Mouse (Mus musculus): ENCODE results near the gene Cdc7. TPM values are rescaled to one million over a fixed set of nuclear protein-coding genes. Genes with fewer than 3 reads are reported as not detected.

Cdc7 gene
- total RNA-seq, 2 experiments from 2014 or later, result 0.39 to 0.60 TPM

- DNase-seq, result peak in 1 of 2 experiments; percentile 25
- intact Hi-C loops (cut with DNase I), result no loop called here
Measured at GRCm38 (mm10) chr5:107020366-107020765, 56.2 kb downstream of the Cdc7 start.

DNA sequence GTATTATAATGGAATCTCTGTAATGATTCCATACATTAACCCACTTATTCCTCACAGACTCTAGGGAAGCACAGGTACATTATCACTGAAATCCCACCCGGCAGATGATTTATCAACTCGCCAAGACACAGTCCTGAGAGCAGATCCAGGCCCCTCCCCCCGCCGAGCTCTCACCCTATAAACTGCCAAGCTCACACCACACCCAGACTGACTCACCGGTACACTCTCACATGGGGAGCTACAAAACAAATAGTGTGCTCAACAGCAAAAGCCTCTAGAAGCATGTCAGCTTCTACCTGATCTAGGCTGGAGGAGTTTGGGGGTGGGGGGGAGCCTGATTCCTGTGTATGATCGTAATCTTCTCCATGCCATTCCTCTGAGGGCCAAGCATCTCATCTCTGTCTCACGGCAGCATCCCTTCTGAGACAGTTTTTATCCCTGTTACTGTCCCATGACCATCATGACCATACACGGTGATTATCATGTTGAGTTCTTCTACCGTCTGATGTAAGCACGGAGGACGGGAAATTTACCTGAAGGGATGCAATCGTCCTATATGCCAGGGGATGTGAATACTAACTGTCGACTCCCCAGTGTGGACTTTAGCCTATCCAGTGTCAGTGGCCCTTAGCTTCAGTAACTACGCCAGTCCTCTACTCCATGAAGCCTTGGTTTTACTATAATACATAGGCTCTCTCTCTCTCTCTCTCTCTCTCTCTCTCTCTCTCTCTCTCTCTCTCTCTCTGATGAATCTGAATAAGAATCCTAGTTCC lies 57.4 kb downstream of the Cdc7 start:
- intact Hi-C loops (cut with DNase I), result no loop called here
- no peak for DNase-seq

GRCm38 (mm10) chr5:107022064-107022428 lies 57.9 kb downstream of the Cdc7 start:
- DNase-seq, result no peak
- intact Hi-C loops (cut with DNase I), result no loop called here

- DNase-seq, result no peak
- intact Hi-C loops (cut with DNase I), result loop anchor here (2.0 kb wide), 1 partner anchor 57 kb away; no protein-coding TSS in a partner anchor
Measured at GRCm38 (mm10) chr5:107023951-107024350, 59.8 kb downstream of the Cdc7 start.

GRCm38 (mm10) chr5:107025371-107025770 lies 61.2 kb downstream of the Cdc7 start:
- DNase-seq, result no peak
- intact Hi-C loops (cut with DNase I), result loop anchor here (2.0 kb wide), 1 partner anchor 55 kb away; no protein-coding TSS in a partner anchor

DNA sequence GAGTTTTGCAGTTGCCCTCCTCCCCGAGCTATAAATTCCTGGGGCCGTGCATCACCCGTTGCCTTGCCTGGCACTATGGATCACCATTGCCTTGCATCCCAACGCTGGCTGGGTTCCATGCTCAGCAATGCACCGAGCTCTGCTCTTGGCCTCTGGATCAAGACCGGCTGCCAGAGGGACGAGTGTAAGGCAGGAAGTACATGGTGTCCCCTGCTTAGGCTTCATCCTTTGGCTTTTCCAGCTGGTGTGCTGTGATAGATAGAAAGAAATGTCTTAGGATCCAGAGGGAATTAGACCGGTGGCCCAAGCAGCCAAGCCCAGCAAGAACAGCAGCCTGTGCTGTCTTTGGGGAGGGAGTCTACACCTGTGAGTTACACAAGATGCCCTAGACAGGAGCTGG lies 61.7 kb downstream of the Cdc7 start:
- DNase-seq, result peak; percentile 66 to 72
- intact Hi-C loops (cut with DNase I), result loop anchor here (2.0 kb wide), 1 partner anchor 55 kb away; no protein-coding TSS in a partner anchor

- intact Hi-C loops (cut with DNase I), result no loop called here
- DNase-seq, result no peak
Measured at GRCm38 (mm10) chr5:107027616-107028015, 63.5 kb downstream of the Cdc7 start.

DNA sequence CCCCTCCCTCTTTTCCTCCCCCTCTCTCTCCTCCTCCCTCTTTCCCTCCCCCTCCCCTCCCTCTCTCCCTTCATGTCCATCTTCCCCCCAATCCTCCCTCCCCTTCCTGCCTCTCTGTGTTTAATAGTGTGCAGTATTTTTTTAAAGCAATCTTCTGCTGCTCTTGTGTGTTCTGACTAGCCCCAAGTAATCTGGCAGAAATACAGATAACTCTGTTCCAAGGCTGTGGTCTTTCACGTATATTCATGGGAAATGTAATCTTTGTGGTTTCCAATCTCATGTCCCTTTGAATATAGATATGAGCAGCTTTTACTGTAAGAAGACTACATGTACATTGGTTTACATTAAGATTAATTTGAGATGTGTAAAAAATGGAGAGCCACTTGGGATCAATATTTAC lies 64.4 kb downstream of the Cdc7 start:
- DNase-seq, result no peak
- intact Hi-C loops (cut with DNase I), result no loop called here

DNA sequence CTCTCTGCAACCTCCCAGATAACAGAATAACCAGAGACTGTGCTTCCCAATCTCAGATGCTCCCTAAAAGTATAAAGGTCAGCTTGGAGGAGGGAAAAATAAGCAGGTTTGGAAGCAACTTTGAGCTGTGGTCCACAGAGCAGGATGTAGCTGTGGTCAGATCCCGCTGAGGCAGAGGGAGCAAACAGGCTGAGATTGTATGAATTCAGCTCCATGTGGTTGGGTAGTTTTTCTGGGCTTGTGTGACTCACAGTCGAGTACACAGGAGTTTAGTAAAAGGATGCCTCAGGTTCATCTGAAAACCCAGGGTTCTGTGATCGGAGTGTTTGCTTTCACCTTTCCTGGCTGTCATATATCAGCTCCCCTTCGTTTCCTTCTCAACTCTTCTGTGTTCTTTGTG lies 65.7 kb downstream of the Cdc7 start:
- intact Hi-C loops (cut with DNase I), result no loop called here
- DNase-seq, result no peak

- DNase-seq, result no peak
- intact Hi-C loops (cut with DNase I), result no loop called here
Measured at GRCm38 (mm10) chr5:107030821-107031220, 66.7 kb downstream of the Cdc7 start.

Other genes with a start within 250 kb of the Cdc7 start
- gene Hfm1, start 38.0 kb upstream of the Cdc7 start, total RNA-seq (2021), result not detected